Mouse (Mus musculus) ES-Bruce4 (cell line): ENCODE measurements around the gene Myrfl. TPM values are rescaled to one million over a fixed set of nuclear protein-coding genes. Genes with fewer than 3 reads are reported as not detected.

ENCODE experiments used
- H3K27ac ChIP-seq: 2 replicates; pipeline ENCODE4 v1.5.1; 2012; ENCODE audit warnings: low read length, inconsistent platforms; ENCODE audit not compliant: insufficient read depth
- H3K27me3 ChIP-seq: 2 replicates; pipeline ENCODE4 v1.6.1; 2012; ENCODE audit warnings: mild to moderate bottlenecking, low read length, inconsistent platforms; ENCODE audit not compliant: control insufficient read depth, poor library complexity, insufficient read depth, severe bottlenecking
- H3K36me3 ChIP-seq: 2 replicates; pipeline ENCODE4 v1.6.1; 2012; ENCODE audit warnings: inconsistent platforms, mild to moderate bottlenecking, low read length, moderate library complexity; ENCODE audit not compliant: control insufficient read depth, poor library complexity, insufficient read depth, severe bottlenecking
- H3K4me1 ChIP-seq: one replicate; pipeline ENCODE4 v1.8.1; 2011; ENCODE audit warnings: low read length; ENCODE audit not compliant: control insufficient read depth, insufficient read depth
- H3K4me3 ChIP-seq: 2 replicates; pipeline ENCODE4 v1.5.1; 2011; ENCODE audit warnings: low read depth, mild to moderate bottlenecking, low read length
- H3K9ac ChIP-seq: 2 replicates; pipeline ENCODE4 v1.6.1; 2012; ENCODE audit warnings: low read depth, mild to moderate bottlenecking, inconsistent platforms; ENCODE audit not compliant: poor library complexity, severe bottlenecking
- H3K9me3 ChIP-seq: replicated peaks from 2 replicates; pipeline ENCODE4 v1.6.1; 2012; ENCODE audit warnings: mild to moderate bottlenecking, low read length, inconsistent platforms; ENCODE audit not compliant: control insufficient read depth, poor library complexity, insufficient read depth, severe bottlenecking
- CTCF ChIP-seq: IDR thresholded peaks from one replicate; pipeline ENCODE4 v1.8.1; 2011; ENCODE audit warnings: low read depth, low read length
- EP300 ChIP-seq: IDR thresholded peaks from 2 replicates; pipeline ENCODE4 v1.6.1; 2011; ENCODE audit warnings: low read depth, low read length; ENCODE audit not compliant: insufficient read depth
- POLR2A ChIP-seq: IDR thresholded peaks from one replicate; pipeline ENCODE4 v1.8.1; 2011; ENCODE audit warnings: low read length; ENCODE audit not compliant: insufficient read depth
- polyA plus RNA-seq: library from polyadenylated mRNA; stranded (reverse); fragments of >200 nt; gene quantifications from 2 replicates; pipeline ENCODE4 v1.2.4, GENCODE M21; 2011; ENCODE audit warnings: low read depth; ENCODE audit not compliant: missing spikeins, insufficient read depth, insufficient read length

Gene Myrfl
- polyA plus RNA-seq, 1 experiment: 0.19 TPM

GRCm38 (mm10) chr10:116750062-116750461 lies 146.7 kb downstream of the Myrfl start:
- H3K27me3 ChIP-seq: no peaks in the 10 kb centered on the region; the same call in 1 of the 2 replicates
- no peaks in the 10 kb centered on the region for H3K4me1 ChIP-seq
- no peak overlapping the region for H3K9ac ChIP-seq
- H3K9me3 ChIP-seq: no peaks in the 10 kb centered on the region
- no peaks in the 10 kb centered on the region for H3K36me3 ChIP-seq
- TF ChIP-seq EP300 (no peak), CTCF (no peak), POLR2A (no peak)
- no peak overlapping the region for H3K4me3 ChIP-seq
- no peak overlapping the region for H3K27ac ChIP-seq

- TF ChIP-seq EP300 (no peak), POLR2A (no peak), CTCF (no peak)
- H3K27me3 ChIP-seq: no peaks in the 10 kb centered on the region; the same call in 1 of the 2 replicates
- H3K4me1 ChIP-seq: no peaks in the 10 kb centered on the region
- H3K9me3 ChIP-seq: no peaks in the 10 kb centered on the region
- no peaks in the 10 kb centered on the region for H3K36me3 ChIP-seq
- H3K27ac ChIP-seq: no peak overlapping the region
- no peak overlapping the region for H3K4me3 ChIP-seq
- H3K9ac ChIP-seq: no peak overlapping the region
Measured at GRCm38 (mm10) chr10:116748681-116749080, 148.0 kb downstream of the Myrfl start.

DNA sequence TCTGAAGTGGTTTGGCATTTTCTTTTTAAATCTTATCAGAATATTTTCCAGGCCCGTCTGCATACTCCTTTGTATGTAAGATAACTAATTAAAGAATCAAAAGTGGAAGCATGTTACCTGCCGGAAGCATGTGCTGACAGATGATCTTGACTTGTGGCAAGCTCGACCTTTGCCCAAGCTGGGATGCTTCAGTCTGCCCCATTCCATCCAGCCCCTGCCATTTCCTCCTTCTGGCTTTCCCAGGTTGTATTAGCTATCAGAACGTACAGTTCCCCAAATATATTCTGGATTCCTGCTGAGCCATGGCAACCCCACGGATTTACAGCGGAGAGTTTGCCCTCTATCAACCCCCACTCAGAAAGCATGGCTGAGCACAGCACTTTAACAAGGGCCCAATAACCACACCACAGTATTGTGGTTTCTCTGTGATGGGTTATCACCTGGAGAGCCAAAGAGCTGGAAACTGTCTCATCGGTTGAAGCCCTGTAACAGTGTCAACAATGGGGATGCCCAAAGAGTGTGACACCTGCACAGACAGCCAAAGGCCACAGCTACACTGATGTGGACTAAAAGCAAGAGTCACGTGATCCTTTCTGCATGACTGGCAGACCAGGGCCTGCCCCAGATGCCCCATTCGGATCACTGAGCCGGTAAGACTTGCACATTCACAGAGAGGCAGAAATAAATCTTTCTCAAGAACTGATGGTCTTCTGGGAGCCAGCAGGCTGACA lies 150.3 kb downstream of the Myrfl start:
- Histone ChIP-seq H3K27ac (no peak overlapping the region), H3K9ac (no peak overlapping the region), H3K27me3 (no peaks in the 10 kb centered on the region; the same call in 1 of the 2 replicates), H3K9me3 (no peaks in the 10 kb centered on the region), H3K36me3 (no peaks in the 10 kb centered on the region), H3K4me1 (no peaks in the 10 kb centered on the region), H3K4me3 (no peak overlapping the region)
- TF ChIP-seq POLR2A: no peak
- no peak for TF ChIP-seq CTCF
- TF ChIP-seq EP300: no peak

DNA sequence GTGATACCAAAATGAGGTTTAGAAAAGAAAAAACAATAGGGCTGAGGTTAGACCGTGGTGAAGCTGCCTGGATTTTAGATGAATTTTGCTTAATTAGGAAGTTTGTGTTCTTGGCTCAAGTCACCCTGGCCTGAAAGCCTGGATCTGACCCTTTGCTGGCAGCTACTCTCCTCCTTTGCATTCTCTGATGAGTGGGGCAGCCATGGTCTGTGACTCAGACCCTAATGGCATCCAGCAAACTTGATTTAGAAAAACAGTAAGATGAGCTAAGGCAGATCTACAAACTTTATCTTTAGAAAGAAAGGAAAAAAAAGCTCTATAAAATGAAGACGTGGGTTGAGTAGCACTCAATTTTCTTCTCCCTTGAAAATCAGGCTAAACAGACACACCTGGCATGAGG lies 154.0 kb downstream of the Myrfl start:
- TF ChIP-seq EP300: no peak
- no peak for TF ChIP-seq CTCF
- no peak for TF ChIP-seq POLR2A
- no peak overlapping the region for H3K9ac ChIP-seq
- H3K4me1 ChIP-seq: no peaks in the 10 kb centered on the region
- H3K27me3 ChIP-seq: no peaks in the 10 kb centered on the region
- no peak overlapping the region for H3K4me3 ChIP-seq
- no peak overlapping the region for H3K27ac ChIP-seq
- no peaks in the 10 kb centered on the region for H3K36me3 ChIP-seq
- H3K9me3 ChIP-seq: no peaks in the 10 kb centered on the region

- no peak overlapping the region for H3K27ac ChIP-seq
- TF ChIP-seq EP300: no peak
- no peak for TF ChIP-seq POLR2A
- TF ChIP-seq CTCF: no peak
Measured at GRCm38 (mm10) chr10:116742189-116742588, 154.5 kb downstream of the Myrfl start.

GRCm38 (mm10) chr10:116741343-116741742 lies 155.4 kb downstream of the Myrfl start:
- TF ChIP-seq POLR2A (no peak), CTCF (no peak), EP300 (no peak)
- Histone ChIP-seq H3K36me3 (no peaks in the 10 kb centered on the region), H3K9ac (no peak overlapping the region), H3K4me1 (no peaks in the 10 kb centered on the region), H3K27ac (no peak overlapping the region), H3K4me3 (no peak overlapping the region), H3K27me3 (no peaks in the 10 kb centered on the region), H3K9me3 (no peaks in the 10 kb centered on the region)

More at GRCm38 (mm10) chr10:116742189-116742588, 154.5 kb downstream of the Myrfl start:
- Histone ChIP-seq H3K4me3 (no peak overlapping the region), H3K36me3 (no peaks in the 10 kb centered on the region), H3K27me3 (no peaks in the 10 kb centered on the region), H3K4me1 (no peaks in the 10 kb centered on the region), H3K9me3 (no peaks in the 10 kb centered on the region), H3K9ac (no peak overlapping the region)
